Mouse (Mus musculus) layer of hippocampus, postnatal 36 days (tissue): ENCODE measurements around the gene Gpr176. TPM values are rescaled to one million over a fixed set of nuclear protein-coding genes. Genes with fewer than 3 reads are reported as not detected.
A peak's percentile ranks its signal among the peaks of the same experiment; 100 is the strongest.

Experiments
- DNase-seq, 2 experiments: peaks; one replicate each; pipeline ENCODE4 v3.0.0; 2022
- total RNA-seq, 2 experiments: library from RNA; stranded (reverse); gene quantifications; 2 replicates each; pipeline ENCODE4 v1.2.3; 2021

Gpr176 gene
- total RNA-seq: 10 to 100 TPM; 11.0 to 12.3 TPM

- peak; percentile 39 to 42 for DNase-seq
Observed at GRCm38 (mm10) chr2:118372901-118373571, at the start of gene Gpr176. Gpr176 (minus strand) TSS chr2:118373419.

- DNase-seq: no peak
Observed at GRCm38 (mm10) chr2:118422385-118422784, 49.2 kb upstream of the Gpr176 start.

GRCm38 (mm10) chr2:118421951-118422350, 48.7 kb upstream of the Gpr176 start:
- DNase-seq: no peak

GRCm38 (mm10) chr2:118418076-118418475, 44.9 kb upstream of the Gpr176 start:
- DNase-seq: no peak

GRCm38 (mm10) chr2:118415601-118416355, 42.6 kb upstream of the Gpr176 start:
- no peak for DNase-seq

- DNase-seq: no peak
Observed at GRCm38 (mm10) chr2:118412821-118413220, 39.6 kb upstream of the Gpr176 start.

GRCm38 (mm10) chr2:118408336-118408895, 35.2 kb upstream of the Gpr176 start:
- DNase-seq: no peak

- no peak for DNase-seq
Observed at GRCm38 (mm10) chr2:118406811-118407210, 33.6 kb upstream of the Gpr176 start.

GRCm38 (mm10) chr2:118405568-118405967, 32.3 kb upstream of the Gpr176 start:
- no peak for DNase-seq

GRCm38 (mm10) chr2:118404336-118404735, 31.1 kb upstream of the Gpr176 start:
- no peak for DNase-seq

- no peak for DNase-seq
Observed at GRCm38 (mm10) chr2:118401834-118402727, 28.9 kb upstream of the Gpr176 start.

- no peak for DNase-seq
Observed at GRCm38 (mm10) chr2:118399751-118400150, 26.5 kb upstream of the Gpr176 start.

- DNase-seq: no peak
Observed at GRCm38 (mm10) chr2:118391201-118391600, 18.0 kb upstream of the Gpr176 start.

GRCm38 (mm10) chr2:118390072-118390471, 16.9 kb upstream of the Gpr176 start:
- DNase-seq: no peak

GRCm38 (mm10) chr2:118389569-118389968, 16.4 kb upstream of the Gpr176 start:
- DNase-seq: no peak

- DNase-seq: peak; percentile 98 to 99
Observed at GRCm38 (mm10) chr2:118388341-118389335, 15.4 kb upstream of the Gpr176 start, which contains the start of gene Eif2ak4. Eif2ak4 (plus strand) TSS chr2:118388618.

- no peak for DNase-seq
Observed at GRCm38 (mm10) chr2:118383387-118383786, 10.2 kb upstream of the Gpr176 start.

- DNase-seq: no peak
Observed at GRCm38 (mm10) chr2:118379756-118380155, 6.5 kb upstream of the Gpr176 start.

- no peak for DNase-seq
Observed at GRCm38 (mm10) chr2:118375931-118376330, 2.7 kb upstream of the Gpr176 start.

GRCm38 (mm10) chr2:118375522-118375921, 2.3 kb upstream of the Gpr176 start:
- DNase-seq: no peak
